Mouse (Mus musculus) brown adipose tissue, adult 24 weeks (tissue): ENCODE results near the gene Adgrl2. TPM values are rescaled to one million over a fixed set of nuclear protein-coding genes. Genes with fewer than 3 reads are reported as not detected.

Source experiments
- H3K27ac ChIP-seq: fragments of 200-500 bp; replicated peaks from 2 replicates; pipeline ENCODE4 v1.5.1; 2012; ENCODE audit warnings: low read depth, mild to moderate bottlenecking, low read length
- H3K4me1 ChIP-seq: fragments of 200-500 bp; 2 replicates; pipeline ENCODE4 v1.6.1; 2012; ENCODE audit warnings: low read length, mixed read lengths; ENCODE audit not compliant: control insufficient read depth, insufficient read depth, insufficient read length
- H3K4me3 ChIP-seq: fragments of 200-500 bp; 2 replicates; pipeline ENCODE4 v1.5.1; 2012; ENCODE audit warnings: low read depth, mild to moderate bottlenecking, low read length, moderate library complexity; ENCODE audit not compliant: insufficient read depth
- polyA plus RNA-seq: library from polyadenylated mRNA; stranded (reverse); fragments of >200 nt; gene quantifications from 2 replicates; pipeline ENCODE4 v1.2.4, GENCODE M21; 2012; ENCODE audit not compliant: missing spikeins, insufficient read depth, insufficient read length

Adgrl2 gene
- polyA plus RNA-seq, 1 experiment, result 5.0 TPM

DNA sequence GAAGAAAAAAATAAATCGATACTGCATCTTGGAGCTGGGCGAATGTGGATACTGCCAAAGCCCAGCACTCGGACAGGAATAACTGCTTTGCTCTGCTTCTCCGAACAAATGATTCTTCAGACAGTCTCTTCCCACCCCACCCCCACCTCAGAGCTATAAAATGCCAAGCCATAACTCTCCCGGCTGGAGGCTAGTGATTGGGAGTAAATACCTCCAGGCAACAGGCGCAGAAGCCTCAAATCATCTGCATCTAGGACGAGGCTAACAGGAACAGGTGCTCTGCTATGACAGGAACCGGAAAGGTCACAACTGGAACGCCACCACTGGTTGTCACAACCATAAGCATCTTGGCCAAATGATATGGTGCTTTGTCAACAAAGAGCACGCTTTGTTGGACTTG lies 94.1 kb downstream of the Adgrl2 start:
- H3K27ac ChIP-seq, result no peak overlapping the region
- peaks cover 31% of the 10 kb centered on the region for H3K4me1 ChIP-seq
- no peak overlapping the region for H3K4me3 ChIP-seq

DNA sequence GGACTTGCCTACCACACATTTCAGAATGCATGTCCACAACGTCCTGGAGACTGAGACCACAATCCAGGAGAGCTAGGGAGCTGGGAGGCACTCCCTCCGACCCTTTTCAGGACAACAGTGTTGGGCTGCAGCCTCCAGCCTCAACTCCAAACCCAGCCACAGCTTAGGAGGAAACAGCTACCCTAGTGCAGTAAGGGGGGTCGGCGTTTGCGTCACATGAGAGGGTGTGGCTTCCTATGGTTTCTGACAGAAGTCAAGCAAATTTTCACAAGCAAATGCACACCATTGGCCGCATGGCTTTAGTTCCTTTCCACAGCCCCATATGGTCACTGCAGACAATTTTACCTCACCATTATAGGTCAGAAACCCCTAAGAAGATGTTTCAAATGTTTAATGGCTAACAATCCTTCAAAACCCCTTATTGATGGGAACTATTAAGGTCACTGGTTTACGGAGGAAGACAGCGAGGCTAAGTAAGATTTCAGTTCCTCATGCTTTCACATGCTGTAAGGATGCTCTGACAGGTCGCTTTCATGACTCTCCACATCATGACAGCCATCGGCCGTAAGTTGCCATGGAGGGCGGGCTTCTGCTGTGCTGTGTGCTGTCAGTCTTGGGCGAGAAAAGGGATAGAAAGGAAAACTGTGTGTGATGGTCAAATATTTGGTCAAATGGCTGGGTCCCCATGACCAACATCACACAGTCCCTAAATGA lies 94.8 kb downstream of the Adgrl2 start:
- H3K27ac ChIP-seq, result peak overlapping the region; percentile 48; the same call in 1 of the 2 replicates
- H3K4me3 ChIP-seq, result no peak overlapping the region

DNA sequence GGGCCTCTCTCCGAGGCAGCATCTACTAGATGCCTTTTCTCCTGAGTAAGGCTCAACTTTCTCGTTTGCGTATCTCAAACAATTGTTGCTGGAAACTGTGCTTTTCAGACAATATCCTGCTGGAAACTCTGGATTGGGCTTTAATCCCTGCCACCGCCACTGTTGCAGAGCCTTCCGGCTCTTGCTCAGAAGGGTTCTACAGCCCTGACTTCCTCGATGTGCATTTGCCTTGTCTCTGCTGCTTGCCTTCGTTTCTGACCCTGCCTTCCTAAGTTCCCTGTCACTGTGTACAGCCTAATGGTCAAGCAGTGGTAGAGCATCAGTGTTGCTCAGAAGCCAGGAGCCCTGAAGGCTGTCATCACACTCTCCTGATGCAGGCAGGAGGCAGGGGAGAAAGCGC lies 95.5 kb downstream of the Adgrl2 start:
- Histone ChIP-seq H3K4me3 (no peak overlapping the region), H3K27ac (peak overlapping the region; percentile 48), H3K4me1 (peaks cover 25% of the 10 kb centered on the region)

More for the DNA sequence above, 94.8 kb downstream of the Adgrl2 start:
- H3K4me1 ChIP-seq, result peaks cover 29% of the 10 kb centered on the region

DNA sequence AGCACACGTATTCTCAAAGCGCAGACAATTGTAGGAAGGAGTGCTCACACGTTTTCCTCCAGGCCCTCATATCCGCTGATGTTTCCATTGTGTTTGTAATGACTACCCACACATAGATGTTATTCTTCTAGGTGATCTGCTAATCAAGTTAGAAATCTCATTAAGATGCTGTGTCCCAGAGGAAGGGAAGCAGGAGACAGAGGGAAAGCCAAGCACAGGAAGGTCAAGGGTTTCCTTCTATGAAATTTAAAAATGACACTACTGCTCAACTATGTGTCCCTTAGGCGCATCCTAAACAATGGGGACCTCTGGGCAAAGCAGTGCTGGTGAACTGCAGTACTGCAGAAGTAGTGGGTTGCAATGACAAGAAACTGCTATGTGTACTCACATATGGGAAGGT lies 102.5 kb downstream of the Adgrl2 start:
- no peak overlapping the region for H3K4me3 ChIP-seq
- H3K27ac ChIP-seq, result peak overlapping the region; percentile 48
- H3K4me1 ChIP-seq, result peaks cover 11% of the 10 kb centered on the region

DNA sequence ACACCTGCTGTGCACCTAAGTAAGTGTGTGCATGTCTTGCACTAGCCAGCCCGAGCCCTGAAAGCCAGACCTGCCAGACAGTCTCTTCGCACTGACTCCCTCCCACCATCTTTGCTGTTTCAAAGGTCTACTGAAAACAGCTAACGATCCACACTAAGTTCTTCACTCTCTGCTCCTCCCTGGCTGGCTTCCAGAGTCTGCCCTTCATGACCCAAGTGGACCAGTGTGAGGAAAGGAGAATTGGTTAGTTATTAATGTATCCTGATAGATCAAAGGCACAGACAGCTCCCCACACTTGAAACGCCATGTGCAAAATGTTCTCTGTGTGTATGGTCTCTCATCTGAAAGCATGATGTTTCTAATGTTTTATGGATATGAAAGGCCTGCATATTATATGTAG lies 103.4 kb downstream of the Adgrl2 start:
- Histone ChIP-seq H3K4me1 (peaks cover 11% of the 10 kb centered on the region), H3K4me3 (no peak overlapping the region), H3K27ac (peak overlapping the region; percentile 66)

DNA sequence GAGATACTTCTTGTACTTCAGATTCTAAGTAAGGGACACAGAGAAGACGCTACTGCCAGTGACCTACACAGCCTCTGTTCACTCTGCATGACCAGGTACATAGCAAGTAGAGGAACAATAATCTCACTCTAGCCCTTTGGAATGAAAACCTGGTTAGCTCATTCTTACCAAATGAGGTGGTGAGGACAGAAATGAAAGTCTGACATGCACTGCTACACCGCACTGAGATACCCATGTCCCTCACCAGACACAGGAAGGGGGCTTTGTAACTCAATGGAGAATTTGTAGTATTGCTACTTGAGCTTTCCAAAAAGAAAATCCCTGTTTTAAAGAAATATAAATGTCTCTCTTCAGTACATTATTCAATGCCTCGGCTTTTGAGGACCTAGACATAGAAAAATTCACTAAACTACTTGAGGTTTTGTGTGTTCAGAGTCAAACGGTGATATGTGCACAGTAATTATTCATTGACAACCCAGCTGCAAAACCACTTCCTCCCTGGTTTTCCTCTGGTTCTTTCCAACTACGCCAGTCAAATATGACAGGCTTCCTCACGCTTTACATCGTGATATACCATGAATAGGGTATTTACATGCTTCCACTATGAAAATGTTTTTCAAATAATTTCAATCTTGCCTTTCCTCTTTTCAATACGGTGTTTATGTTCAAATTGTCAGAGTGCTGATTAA lies 104.2 kb downstream of the Adgrl2 start:
- Histone ChIP-seq H3K4me3 (no peak overlapping the region), H3K4me1 (peaks cover 11% of the 10 kb centered on the region), H3K27ac (no peak overlapping the region)

DNA sequence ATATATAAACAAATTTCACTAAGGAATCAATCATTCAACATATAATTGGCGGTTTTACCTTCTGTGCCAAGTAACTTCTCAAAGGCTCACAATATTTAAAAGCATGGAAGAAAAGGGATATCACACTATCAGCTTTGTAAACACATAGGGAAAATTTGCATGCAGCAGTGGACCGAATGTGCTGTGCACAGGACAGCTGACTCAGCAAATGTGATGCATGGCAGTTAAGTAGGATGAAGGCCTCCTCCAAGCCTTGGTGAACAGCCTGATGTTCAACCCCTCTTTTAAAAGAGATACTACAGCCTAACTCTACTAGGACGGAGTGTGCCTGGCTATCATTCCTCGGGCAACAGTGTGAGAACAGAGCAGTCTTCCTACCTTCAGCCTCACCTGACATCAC lies 105.2 kb downstream of the Adgrl2 start:
- no peak overlapping the region for H3K27ac ChIP-seq
- no peak overlapping the region for H3K4me3 ChIP-seq
- peaks cover 11% of the 10 kb centered on the region for H3K4me1 ChIP-seq

DNA sequence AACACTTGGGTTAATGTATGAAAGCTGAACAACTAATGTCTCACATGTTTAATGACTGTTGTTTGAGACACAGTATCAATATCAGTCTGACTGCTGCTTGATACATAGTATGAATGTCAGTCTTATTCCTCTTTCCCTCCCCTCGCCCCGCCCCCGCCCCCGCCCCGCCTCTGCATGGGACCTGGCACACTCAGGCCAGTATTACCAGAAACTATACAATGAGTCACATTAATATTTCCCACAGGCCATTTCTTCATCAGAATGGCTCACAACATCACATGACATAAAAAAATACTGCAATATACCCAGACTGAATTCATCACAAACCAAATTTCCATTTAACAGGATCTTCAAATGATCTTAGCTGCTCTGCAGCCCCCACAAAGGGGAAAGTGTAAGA lies 108.9 kb downstream of the Adgrl2 start:
- Histone ChIP-seq H3K4me3 (no peak overlapping the region), H3K27ac (no peak overlapping the region), H3K4me1 (peaks cover 11% of the 10 kb centered on the region)

DNA sequence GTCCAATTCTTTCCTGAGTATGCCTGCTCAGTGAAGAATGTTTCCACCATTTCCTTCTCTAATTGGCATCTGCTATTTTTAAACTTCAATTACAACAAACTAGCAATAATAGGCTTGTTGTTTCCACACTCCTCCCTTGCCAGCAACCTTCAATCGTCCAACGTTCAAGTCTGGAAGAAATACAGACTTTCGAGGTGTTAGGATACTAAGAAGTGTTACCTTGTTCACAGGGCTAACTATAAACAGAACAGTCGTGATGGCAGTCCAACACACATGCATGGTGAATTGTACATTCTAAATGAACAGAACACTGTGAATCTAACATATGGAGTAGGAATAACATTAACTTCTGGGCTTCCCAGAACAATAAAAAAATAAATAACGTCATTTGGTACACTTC lies 117.8 kb downstream of the Adgrl2 start:
- Histone ChIP-seq H3K4me1 (peaks cover 7% of the 10 kb centered on the region), H3K4me3 (no peak overlapping the region), H3K27ac (no peak overlapping the region)

DNA sequence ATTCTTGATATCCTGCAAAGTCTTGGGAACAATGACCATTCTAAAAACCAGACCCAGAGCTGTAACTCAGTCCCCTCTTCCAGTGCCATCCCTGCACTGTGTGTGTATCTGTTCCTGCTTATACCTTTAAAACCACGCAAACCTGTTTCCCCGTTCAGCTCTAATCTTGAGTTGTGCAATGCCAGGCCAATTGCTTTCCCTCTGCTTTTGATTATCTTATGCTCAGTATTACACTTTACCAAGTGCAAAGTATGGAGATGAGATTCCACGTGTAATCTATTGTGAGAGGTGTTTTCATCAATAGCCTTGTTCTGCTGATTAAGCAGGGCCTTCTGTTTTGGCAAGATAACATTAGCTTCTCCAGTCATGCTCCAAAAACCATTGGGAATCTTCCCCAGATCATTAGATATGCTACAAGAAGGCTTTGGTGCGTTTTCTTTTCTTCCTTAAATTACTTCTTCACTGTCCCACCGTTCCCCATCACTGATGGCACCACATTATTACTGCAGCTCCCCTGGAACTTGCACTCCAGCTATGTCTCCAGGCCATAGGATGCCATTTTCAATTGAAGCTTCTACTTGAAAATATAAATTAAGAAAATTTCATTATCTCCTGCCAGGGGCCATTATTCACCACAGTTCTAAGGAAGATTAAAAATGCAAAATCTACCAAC lies 118.4 kb downstream of the Adgrl2 start:
- no peak overlapping the region for H3K4me3 ChIP-seq
- H3K27ac ChIP-seq, result no peak overlapping the region

DNA sequence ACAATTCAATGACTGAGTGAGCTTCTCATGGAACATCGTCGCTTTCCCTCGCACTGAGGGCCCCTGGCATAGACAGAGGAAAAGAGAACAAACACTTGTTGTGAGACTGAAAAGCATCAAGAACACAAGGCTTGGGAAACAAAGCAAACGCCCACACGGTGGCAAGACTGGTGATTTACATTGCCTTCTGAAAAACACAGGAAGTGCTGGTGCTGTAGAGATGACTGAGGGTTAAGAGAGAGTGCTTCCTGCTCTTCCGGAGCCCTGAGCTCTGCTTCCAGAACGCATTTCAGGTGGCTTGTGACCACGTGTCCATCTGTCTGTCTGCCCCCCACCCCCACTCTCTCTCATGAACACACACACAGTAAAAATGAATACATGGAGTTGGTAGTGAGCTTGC lies 122.7 kb downstream of the Adgrl2 start:
- no peak overlapping the region for H3K4me3 ChIP-seq
- peaks cover 5% of the 10 kb centered on the region for H3K4me1 ChIP-seq
- peak overlapping the region; percentile 5; the same call in 1 of the 2 replicates for H3K27ac ChIP-seq

More for the DNA sequence above, 118.4 kb downstream of the Adgrl2 start:
- peaks cover 8% of the 10 kb centered on the region for H3K4me1 ChIP-seq

DNA sequence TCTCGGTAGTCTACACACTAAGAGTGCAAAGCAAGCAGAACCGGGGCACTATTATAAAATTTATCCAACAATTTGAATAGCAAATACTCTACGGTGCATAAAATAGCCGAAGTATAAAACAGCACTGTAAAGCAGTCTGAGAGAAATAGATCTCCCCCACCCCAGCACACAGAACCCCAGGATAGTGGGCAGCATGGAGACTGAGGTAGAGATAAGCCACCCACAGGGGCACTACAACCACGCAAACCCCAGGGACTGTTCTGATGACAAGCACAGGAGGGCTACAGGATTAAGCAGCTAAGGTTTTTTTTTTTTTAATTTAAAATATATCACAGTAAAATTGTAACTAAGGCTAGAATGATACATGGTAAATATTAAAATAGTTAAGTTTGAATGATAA lies 123.7 kb downstream of the Adgrl2 start:
- Histone ChIP-seq H3K4me3 (no peak overlapping the region), H3K27ac (no peak overlapping the region), H3K4me1 (peaks cover 5% of the 10 kb centered on the region)

DNA sequence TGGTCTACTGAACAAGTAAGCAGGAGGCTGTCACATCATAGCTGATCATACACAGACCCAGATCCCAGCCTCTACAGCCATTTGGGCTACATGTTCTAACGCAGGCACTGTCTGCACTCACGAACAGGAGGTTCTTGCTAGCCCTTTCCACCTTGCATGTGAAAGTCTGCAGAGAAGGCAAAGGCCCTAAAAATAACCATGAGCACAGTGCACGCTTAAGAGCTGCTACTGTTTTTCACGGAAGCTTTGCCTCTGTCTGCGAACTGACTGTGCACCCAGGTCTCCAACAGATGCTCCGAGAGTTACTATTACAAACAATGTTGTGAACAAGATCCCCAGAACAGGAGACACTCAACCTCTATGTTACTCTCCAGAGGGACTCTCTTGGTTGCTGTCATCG lies 124.3 kb downstream of the Adgrl2 start:
- H3K27ac ChIP-seq, result no peak overlapping the region
- H3K4me1 ChIP-seq, result peaks cover 5% of the 10 kb centered on the region
- no peak overlapping the region for H3K4me3 ChIP-seq

DNA sequence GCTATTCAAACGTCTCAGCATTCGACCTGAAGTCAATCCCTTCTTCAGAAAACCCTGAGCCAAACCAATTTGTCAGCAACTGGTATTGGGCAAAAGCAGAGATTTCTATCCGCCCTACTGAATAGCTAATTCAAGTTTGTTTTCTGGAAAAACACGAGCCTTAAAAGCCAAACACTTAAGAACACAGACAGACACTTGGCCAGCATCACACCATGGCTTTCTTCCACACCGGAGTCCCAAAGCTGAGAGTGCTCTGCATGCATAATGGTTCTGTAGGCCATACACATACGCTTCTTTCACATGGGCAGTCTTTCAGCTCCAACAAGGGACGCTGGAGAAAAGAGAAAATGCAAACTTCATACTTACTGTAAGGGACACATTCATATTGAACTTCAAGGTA lies 125.1 kb downstream of the Adgrl2 start:
- H3K27ac ChIP-seq, result 0 out of 2 replicates have a peak overlapping the region, but pooled peaks have one; percentile 6
- H3K4me3 ChIP-seq, result no peak overlapping the region
- H3K4me1 ChIP-seq, result peaks cover 5% of the 10 kb centered on the region

DNA sequence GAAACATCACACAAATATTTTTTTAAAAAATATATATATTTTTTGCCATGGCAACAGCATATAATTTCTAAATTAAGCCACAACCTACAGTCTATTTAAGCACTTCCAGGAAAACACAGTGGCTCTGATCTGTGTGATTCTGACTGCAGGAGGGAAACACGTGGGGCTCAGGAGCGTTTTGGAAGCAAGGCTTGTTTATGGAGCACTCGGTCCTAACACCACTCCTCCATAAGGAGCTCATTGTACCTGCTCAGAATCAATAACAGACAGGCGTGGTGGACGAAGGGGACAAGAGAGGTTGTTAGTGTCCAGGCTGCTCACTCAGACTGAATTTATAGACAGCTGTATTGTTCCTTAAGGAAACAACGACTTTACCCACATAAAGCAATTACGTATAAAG lies 128.5 kb downstream of the Adgrl2 start:
- Histone ChIP-seq H3K4me1 (no peaks in the 10 kb centered on the region; the same call in 1 of the 2 replicates), H3K4me3 (no peak overlapping the region), H3K27ac (no peak overlapping the region)
